Mouse (Mus musculus) thymus, postnatal 25 days (tissue): Measurements from ENCODE around the gene Zfp715.
A peak's percentile ranks its signal among the peaks of the same experiment; 100 is the strongest.
"Not testable (repeated sequence)": the region's sequence is repeated elsewhere in the genome, so short reads cannot be mapped to it uniquely, and the experiment has no call there.

Experiments used
- DNase-seq: peaks from one replicate; pipeline ENCODE4 v3.0.0; 2022

Gene Zfp715

GRCm38 (mm10) chr7:43282859-43283595 lies 30.1 kb downstream of the Zfp715 start:
- peak; percentile 63 for DNase-seq

GRCm38 (mm10) chr7:43282459-43282858 lies 30.6 kb downstream of the Zfp715 start:
- no peak for DNase-seq

- no peak for DNase-seq
Measured at GRCm38 (mm10) chr7:43277401-43277800, 35.7 kb downstream of the Zfp715 start.

- DNase-seq = not testable (repeated sequence)
Measured at GRCm38 (mm10) chr7:43276178-43276577, 36.9 kb downstream of the Zfp715 start.

GRCm38 (mm10) chr7:43273476-43273875 lies 39.6 kb downstream of the Zfp715 start:
- no peak for DNase-seq

GRCm38 (mm10) chr7:43267359-43267758 lies 45.7 kb downstream of the Zfp715 start:
- DNase-seq = not testable (repeated sequence)

- no peak for DNase-seq
Measured at GRCm38 (mm10) chr7:43253540-43253939, 59.6 kb downstream of the Zfp715 start.

- not testable (repeated sequence) for DNase-seq
Measured at GRCm38 (mm10) chr7:43250718-43251117, 62.4 kb downstream of the Zfp715 start.
